Mouse (Mus musculus): Measurements from ENCODE around the gene Pold2.

Gene Pold2

GRCm38 (mm10) chr11:5859883-5860550 is 18.1 kb downstream of the Pold2 start:
- no peak for DNase-seq (ENCODE audit: low read depth, low spot score)

GRCm38 (mm10) chr11:5858723-5859122 is 19.4 kb downstream of the Pold2 start:
- DNase-seq (ENCODE audit: low read depth, low spot score): no peak

DNA sequence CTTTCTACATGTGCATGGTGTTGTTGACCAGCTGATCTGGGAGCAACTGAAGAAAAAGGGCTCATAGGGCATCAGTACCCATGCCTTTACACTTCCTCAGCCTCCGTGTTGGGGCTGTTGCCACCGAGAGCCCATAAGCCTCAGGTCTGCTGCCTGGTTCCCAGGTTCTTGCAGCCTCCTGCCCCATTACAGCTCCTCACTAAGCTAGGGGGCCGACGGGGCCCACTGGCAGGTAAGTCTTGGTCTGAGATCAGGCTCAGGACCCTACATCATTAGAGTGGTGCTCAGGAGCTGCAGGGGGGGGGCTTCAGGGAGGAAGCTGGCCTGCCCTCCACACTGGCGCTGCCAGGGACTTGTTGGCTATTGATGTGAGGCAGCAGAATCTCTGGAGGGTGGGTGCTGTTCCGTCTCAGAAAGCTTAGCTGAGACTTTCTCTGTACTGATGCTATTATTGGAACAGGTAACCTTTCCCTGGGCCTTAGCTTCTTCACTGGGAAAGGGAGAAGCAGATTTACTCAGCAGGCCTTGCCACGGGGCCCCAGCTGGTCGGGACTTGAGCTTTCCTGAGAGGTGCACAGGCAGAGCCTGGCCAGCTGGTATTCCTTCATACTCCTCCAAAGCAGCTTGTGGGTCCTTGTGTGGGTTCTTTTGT is 21.5 kb downstream of the Pold2 start:
- no peak for DNase-seq (ENCODE audit: low read depth, low spot score)

DNA sequence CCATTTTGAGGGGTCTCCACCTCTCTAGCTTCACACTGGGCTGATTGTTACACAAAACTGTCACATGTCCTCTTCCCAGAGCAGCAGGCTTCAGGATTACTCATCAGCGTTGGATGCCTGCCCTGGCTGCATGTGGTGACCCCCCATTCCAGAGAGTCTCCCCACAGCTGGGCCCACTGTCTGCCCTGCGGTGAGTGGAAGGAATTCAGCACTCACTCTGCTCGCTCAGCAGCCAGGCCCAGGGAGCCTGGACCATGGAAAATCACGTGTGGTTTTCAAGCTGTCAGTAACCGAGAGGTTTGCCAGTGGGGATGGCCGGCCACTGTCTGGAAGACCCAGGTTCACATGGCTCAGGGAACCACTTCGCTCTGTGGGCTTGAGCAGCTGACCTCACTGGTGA is 22.2 kb downstream of the Pold2 start:
- no peak for DNase-seq (ENCODE audit: low read depth, low spot score)

GRCm38 (mm10) chr11:5855481-5855880 is 22.6 kb downstream of the Pold2 start:
- DNase-seq (ENCODE audit: low read depth, low spot score): no peak

DNA sequence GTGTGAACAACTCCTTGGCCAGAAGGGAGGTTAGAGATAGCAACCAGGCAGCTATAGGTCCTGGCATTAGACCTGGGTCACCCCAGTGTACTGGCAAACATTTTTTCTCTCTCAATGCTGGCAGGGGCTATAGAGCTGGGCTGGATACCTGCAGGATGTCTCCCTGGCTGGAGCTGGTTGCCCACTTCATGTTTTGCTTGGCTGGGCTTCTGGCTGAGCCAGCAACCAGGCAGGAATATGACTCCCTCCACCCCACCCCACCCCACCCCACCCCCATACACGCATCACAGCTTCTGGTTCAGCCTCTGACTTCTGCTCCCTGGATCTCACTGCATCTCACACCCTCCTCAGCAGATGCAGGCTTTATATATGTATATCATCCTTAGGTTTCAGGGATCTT is 25.8 kb downstream of the Pold2 start:
- no peak for DNase-seq (ENCODE audit: low read depth, low spot score)

GRCm38 (mm10) chr11:5851021-5851736 is 26.9 kb downstream of the Pold2 start:
- no peak for DNase-seq (ENCODE audit: low read depth, low spot score)

DNA sequence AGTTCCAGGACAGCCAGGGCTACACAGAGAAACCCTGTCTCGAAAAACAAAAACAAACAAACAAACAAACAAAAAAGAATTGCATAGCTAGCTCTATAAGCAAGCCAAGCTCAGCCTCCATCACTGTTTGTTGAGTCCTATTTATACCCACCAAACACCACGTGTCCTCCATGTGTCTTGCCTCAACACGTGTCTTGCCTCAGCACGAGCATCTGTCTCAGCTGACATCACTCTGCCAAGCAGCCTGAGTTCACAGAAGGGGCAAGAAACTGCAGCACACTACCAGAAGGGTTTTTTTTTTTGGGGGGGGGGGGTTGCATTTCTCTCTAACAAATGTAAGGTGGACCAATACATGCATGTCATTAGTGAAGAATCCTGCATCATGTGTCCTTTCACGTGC is 27.6 kb downstream of the Pold2 start:
- no peak for DNase-seq (ENCODE audit: low read depth, low spot score)

DNA sequence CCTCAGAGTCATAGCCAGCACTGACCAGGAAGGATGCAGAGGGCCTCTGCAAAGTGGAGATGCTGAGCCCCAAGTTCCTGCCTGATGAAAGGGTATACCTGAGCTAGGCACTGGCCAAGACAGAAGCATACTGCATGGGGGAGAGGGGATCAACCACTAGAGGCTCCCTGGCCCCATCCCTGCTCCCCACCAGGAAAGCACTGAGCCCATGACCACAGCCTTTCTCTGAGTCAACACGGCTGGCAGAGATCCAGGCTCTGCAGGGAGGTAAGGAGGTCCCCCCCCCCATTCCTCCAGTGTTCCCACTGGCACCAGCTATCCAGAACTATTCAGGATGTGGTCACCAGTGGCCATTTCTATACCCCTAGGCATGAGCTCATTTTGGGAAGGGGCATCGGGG is 28.8 kb downstream of the Pold2 start:
- no peak for DNase-seq (ENCODE audit: low read depth, low spot score)

GRCm38 (mm10) chr11:5848741-5849140 is 29.4 kb downstream of the Pold2 start:
- DNase-seq (ENCODE audit: low read depth, low spot score): no peak

DNA sequence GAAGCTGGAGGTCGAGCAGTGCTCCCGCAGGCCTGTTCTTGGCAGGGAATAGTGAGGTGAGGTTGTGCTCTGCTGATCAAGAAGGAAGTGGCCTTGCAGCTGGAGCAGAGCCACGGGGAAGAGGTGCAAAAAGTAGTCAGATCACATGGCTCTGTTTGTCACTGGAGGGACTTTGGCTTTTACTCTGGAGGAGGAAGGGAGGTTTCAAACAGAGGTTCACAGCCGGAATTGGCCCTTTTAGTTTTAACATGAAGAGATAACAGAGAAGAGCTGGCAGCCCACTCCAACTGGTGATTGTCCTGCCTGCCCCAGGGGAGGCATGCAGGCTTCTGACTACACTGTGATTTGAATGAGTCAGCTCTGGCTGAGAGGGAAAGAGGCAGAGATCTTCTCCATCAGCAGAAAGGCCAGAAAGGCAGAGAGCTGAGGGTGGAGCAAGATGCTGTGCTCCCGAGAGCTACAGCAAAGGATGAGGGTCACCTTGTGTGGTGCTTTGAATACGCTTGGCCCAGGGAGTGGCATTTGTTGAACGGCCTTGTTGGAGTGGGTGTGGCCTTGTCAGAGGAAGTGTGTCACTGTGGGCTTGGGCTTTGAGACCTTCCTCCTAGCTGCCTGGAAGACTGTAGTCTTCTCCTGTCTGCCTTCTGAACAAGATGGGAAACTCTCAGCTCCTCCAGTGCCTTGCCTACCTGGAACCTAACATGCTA is 31.3 kb downstream of the Pold2 start:
- no peak for DNase-seq (ENCODE audit: low read depth, low spot score)

GRCm38 (mm10) chr11:5843131-5843530 is 35.0 kb downstream of the Pold2 start:
- no peak for DNase-seq (ENCODE audit: low read depth, low spot score)

DNA sequence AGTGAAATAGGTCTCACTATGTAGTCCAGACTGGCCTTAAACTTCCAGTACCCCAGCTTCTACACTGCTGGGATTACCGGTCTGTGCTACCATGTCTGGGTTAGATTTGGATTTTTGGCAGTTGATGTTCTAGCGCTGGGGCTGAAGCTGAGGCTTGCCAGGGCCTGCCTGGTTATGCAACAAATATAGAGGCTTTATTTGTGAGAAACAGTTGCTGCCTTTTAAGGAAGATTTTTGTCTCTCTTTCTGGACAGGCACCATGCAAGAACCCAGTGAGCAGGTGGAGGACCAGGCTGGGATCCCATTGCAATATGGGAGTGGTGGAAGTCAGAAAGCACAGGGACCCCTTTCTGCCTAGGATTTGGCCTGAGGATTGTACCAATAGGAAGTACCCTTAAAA is 36.3 kb downstream of the Pold2 start:
- DNase-seq (ENCODE audit: low read depth, low spot score): no peak

- DNase-seq (ENCODE audit: low read depth, low spot score): no peak
Measured at GRCm38 (mm10) chr11:5840346-5840745, 37.7 kb downstream of the Pold2 start.

GRCm38 (mm10) chr11:5837251-5838246 is 40.5 kb downstream of the Pold2 start, which contains the start of gene Polm:
Polm (minus strand) TSS chr11:5838016.
- peak; percentile 95 for DNase-seq (ENCODE audit: low read depth, low spot score)

DNA sequence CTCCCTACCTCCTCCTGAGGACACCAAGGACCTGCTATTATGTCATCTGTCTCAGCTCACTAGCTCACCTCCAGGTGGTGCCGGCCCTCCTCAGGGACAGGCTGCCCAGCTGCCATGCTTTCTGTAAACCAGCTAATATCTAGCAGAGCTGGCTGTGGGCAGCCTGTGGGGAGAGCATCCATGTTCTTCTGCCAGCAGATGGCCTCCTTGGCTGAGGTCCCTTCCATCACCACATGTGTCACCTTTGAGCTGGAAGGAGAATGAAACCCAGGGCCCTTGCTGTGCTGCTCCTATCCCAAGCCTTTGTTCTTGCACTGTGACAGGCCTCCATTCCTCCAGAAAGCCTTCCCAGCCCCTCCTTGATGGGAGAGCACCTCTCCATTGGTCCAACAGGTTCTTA is 42.0 kb downstream of the Pold2 start:
- no peak for DNase-seq (ENCODE audit: low read depth, low spot score)

GRCm38 (mm10) chr11:5835057-5835456 is 43.0 kb downstream of the Pold2 start:
- DNase-seq (ENCODE audit: low read depth, low spot score): no peak

GRCm38 (mm10) chr11:5834506-5834905 is 43.6 kb downstream of the Pold2 start:
- no peak for DNase-seq (ENCODE audit: low read depth, low spot score)

DNA sequence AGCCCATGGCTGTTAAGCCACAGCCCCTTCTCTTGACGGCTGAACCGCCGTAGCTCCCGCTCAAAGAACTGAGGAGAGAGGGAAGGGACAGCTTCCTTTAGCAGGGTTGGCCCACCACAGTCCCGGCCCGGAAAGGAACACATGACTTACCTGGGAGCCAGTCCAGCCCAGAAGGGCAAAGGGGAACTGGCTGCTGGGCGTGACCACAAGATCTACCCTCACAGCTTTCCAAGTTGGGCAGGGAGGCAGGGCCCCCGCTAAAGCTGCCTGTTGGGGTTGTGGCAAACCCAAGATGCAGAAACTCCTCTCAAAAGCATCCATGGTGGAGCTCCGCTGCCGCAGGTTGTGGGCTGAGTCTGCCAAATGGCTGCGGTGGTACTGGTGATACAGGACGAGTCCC is 48.8 kb downstream of the Pold2 start:
- no peak for DNase-seq (ENCODE audit: low read depth, low spot score)

GRCm38 (mm10) chr11:5828509-5829191 is 49.4 kb downstream of the Pold2 start:
- DNase-seq (ENCODE audit: low read depth, low spot score): no peak
